24 mouse cellular contexts compared by ENCODE assay signal in genomic region chr6:117293780-117294465, GRCm38 (mm10).
A peak's percentile ranks its signal among the peaks of the same experiment; 100 is the strongest.
DNase-seq lines count a peak whose midpoint lies in the region; ATAC-seq and TF ChIP-seq lines count a peak whose summit lies in the region.
"Had no signal": no experiment of that assay in that cellular context is flagged by ENCODE, and none has a peak within 500 bp of the region (broad histone marks: within the 10 kb centered on the region; RNA-seq: fewer than 3 reads in every experiment).

No protein-coding gene starts in this region.

- H3K4me1 ChIP-seq in kidney, embryonic 14.5 days (ENCODE audit: control insufficient read depth, insufficient read depth, low read length): peaks cover 7% of the 10 kb centered on the region; the same call in 1 of the 2 replicates
- H3K4me1 ChIP-seq in ES-E14 (ENCODE audit: control insufficient read depth in 2 of 2, insufficient read depth in 2 of 2, low read length in 2 of 2, poor library complexity in 1 of 2): peaks cover 3 to 4% of the 10 kb centered on the region in 2 experiments; a peak in 2 of 4 replicates
- H3K4me1 ChIP-seq: heart, embryonic 15.5 days; neural tube, embryonic 13.5 days had no signal

- DNase-seq in kidney, postnatal 25 days: no peak
- DNase-seq in ES-CJ7 (ENCODE audit: low read depth, low spot score) (peak; percentile 80), ES-E14 (ENCODE audit: low read depth, low spot score) (peak; percentile 56)
- peak; percentile 27 for DNase-seq in embryo, embryonic 10.5 days (ENCODE audit: low spot score)
- DNase-seq in yolk sac, embryonic 10.5 days (ENCODE audit: low spot score): no peak
- DNase-seq in layer of hippocampus, postnatal 25 days (ENCODE audit: extremely low spot score in 1 of 2, low spot score in 1 of 2): no peak
- DNase-seq: adrenal gland, postnatal 36 days; cerebellum, adult 11-12 months; cerebellum, postnatal 10 days; heart, adult 18-20 months; heart, postnatal 4 days; kidney, adult 8-10 months; left cerebral cortex, postnatal 4 days; thymus, postnatal 14 days had no signal

- peak; percentile 46 for ATAC-seq in kidney, embryonic 14.5 days (ENCODE audit: low FRiP score, low TSS enrichment)
- ATAC-seq in megakaryocyte progenitor cell, adult 5-6 weeks (replicated peaks; ENCODE audit: poor library complexity): no peak
- ATAC-seq: inflammation-experienced regulatory T-cells, adult 6 months; midbrain, embryonic 16.5 days had no signal

- no peak overlapping the region for H3K9ac ChIP-seq in kidney, embryonic 14.5 days (ENCODE audit: low read depth, low read length)
- no peak overlapping the region for H3K9ac ChIP-seq in ES-E14 (ENCODE audit: insufficient read depth, low read depth, low read length, poor library complexity, severe bottlenecking)
- H3K9ac ChIP-seq: forebrain, embryonic 12.5 days; heart, embryonic 15.5 days; hindbrain, embryonic 14.5 days; neural tube, embryonic 13.5 days had no signal

- in situ Hi-C loops in ES-E14 (cut with MboI; ENCODE audit: low sequenced_read_pairs in 2 of 2, unreplicated experiment in 2 of 2): no loop called here

- H3K27me3 ChIP-seq in kidney, embryonic 14.5 days (ENCODE audit: control insufficient read depth, insufficient read depth, low read length): no peaks in the 10 kb centered on the region
- H3K27me3 ChIP-seq: forebrain, embryonic 12.5 days; heart, embryonic 15.5 days; neural tube, embryonic 13.5 days had no signal

- H3K36me3 ChIP-seq in kidney, embryonic 14.5 days (ENCODE audit: control insufficient read depth, insufficient read depth, low read length): no peaks in the 10 kb centered on the region
- H3K36me3 ChIP-seq in ES-E14 (ENCODE audit: control insufficient read depth, insufficient read depth, low read length, poor library complexity, severe bottlenecking): no peaks in the 10 kb centered on the region
- H3K36me3 ChIP-seq: forebrain, embryonic 12.5 days; heart, embryonic 15.5 days; midbrain, embryonic 10.5 days; neural tube, embryonic 13.5 days had no signal

- H3K9me3 ChIP-seq in kidney, embryonic 14.5 days (ENCODE audit: control insufficient read depth, low read length): no peaks in the 10 kb centered on the region
- H3K9me3 ChIP-seq in ES-E14 (ENCODE audit: control insufficient read depth, insufficient read depth, low read depth, low read length): no peaks in the 10 kb centered on the region
- H3K9me3 ChIP-seq: forebrain, embryonic 12.5 days; heart, embryonic 15.5 days; midbrain, embryonic 10.5 days; neural tube, embryonic 13.5 days had no signal

- no peak overlapping the region for H3K27ac ChIP-seq in kidney, embryonic 14.5 days (ENCODE audit: low read depth, low read length)
- H3K27ac ChIP-seq in ES-E14 (ENCODE audit: insufficient read depth, low read depth, low read length, poor library complexity, severe bottlenecking): no peak overlapping the region
- H3K27ac ChIP-seq: forebrain, embryonic 12.5 days; heart, embryonic 15.5 days; hindbrain, embryonic 14.5 days; midbrain, embryonic 10.5 days; neural tube, embryonic 13.5 days had no signal

- 25% methylated on average over 9 of the region's 9 CpGs for WGBS in kidney, embryonic 14.5 days

- no peak overlapping the region for H3K4me2 ChIP-seq in kidney, embryonic 14.5 days (replicated peaks; ENCODE audit: low read depth, low read length)
- H3K4me2 ChIP-seq: forebrain, embryonic 12.5 days; heart, embryonic 15.5 days; hindbrain, embryonic 14.5 days; neural tube, embryonic 13.5 days had no signal

- H3K4me3 ChIP-seq in kidney, embryonic 14.5 days (ENCODE audit: low read length): no peak overlapping the region
- H3K4me3 ChIP-seq in ES-E14 (ENCODE audit: insufficient read depth in 1 of 2, low read depth in 1 of 2, low read length in 2 of 2, poor library complexity in 1 of 2, severe bottlenecking in 1 of 2): no peak overlapping the region
- H3K4me3 ChIP-seq: forebrain, embryonic 12.5 days; heart, embryonic 15.5 days; midbrain, embryonic 10.5 days; myocyte; neural tube, embryonic 13.5 days had no signal

TF ChIP-seq in ES-E14, 5 proteins besides CTCF, POLR2A, EP300 and RAD21:
- no peak for TF ChIP-seq ZNF384 (IDR thresholded peaks at IDR 0.05; ENCODE audit: low read depth, low read length)

Comparison
In these comparisons a context has a peak if more than half of its experiments do, and no peak if none do; other contexts are left out.
1. DNase-seq: peak in ES-CJ7 (single experiment), ES-E14 (single experiment) and embryo, embryonic 10.5 days (single experiment); none in kidney, postnatal 25 days (0 of 2), yolk sac, embryonic 10.5 days (single experiment) and layer of hippocampus, postnatal 25 days (0 of 2).